12 mouse cellular contexts compared by ENCODE assay signal in genomic region chr11:121630406-121630805, GRCm38 (mm10). TPM values are rescaled to one million over a fixed set of nuclear protein-coding genes. Genes with fewer than 3 reads are reported as not detected.
DNase-seq lines count a peak whose midpoint lies in the region; TF ChIP-seq lines count a peak whose summit lies in the region.
"Had no signal": no experiment of that assay in that cellular context is flagged by ENCODE, and none has a peak within 500 bp of the region (broad histone marks: within the 10 kb centered on the region; RNA-seq: fewer than 3 reads in every experiment).

No protein-coding gene starts in this region.

- DNase-seq in gastrocnemius, adult 2 months = no peak
- DNase-seq in gastrocnemius, postnatal 10 days = no peak
- peak; percentile 36 for DNase-seq in lung, postnatal 10 days
- no peak for DNase-seq in lung, adult 2 months
- peak; percentile 19 for DNase-seq in splenic B cell, adult 2 months (ENCODE audit: low read depth, low spot score)
- DNase-seq in ovary, adult 18-20 months (ENCODE audit: low spot score) = no peak
- no peak for DNase-seq in thymus, postnatal 14 days
- DNase-seq: spleen, adult 18-20 months had no signal

- H3K27me3 ChIP-seq in splenic B cell, adult 2 months (ENCODE audit: control insufficient read depth, insufficient read depth, low read length, poor library complexity, severe bottlenecking) = no peaks in the 10 kb centered on the region
- H3K27me3 ChIP-seq: embryonic facial prominence, embryonic 13.5 days; neural tube, embryonic 15.5 days had no signal

- TF ChIP-seq POLR2A in lung, adult 2 months (IDR thresholded peaks at IDR 0.05; ENCODE audit: borderline replicate concordance, extremely low read depth, low read depth, low read length) = no peak
- no peak for TF ChIP-seq POLR2A in bone marrow macrophage, adult 2 months (IDR thresholded peaks at IDR 0.05; ENCODE audit: borderline replicate concordance, low read depth, low read length)

- peaks cover 3% of the 10 kb centered on the region; the same call in 1 of the 2 replicates for H3K36me3 ChIP-seq in splenic B cell, adult 2 months (ENCODE audit: control insufficient read depth, insufficient read depth, low read length, poor library complexity, severe bottlenecking)

- H3K4me3 ChIP-seq in gastrocnemius, adult 2 months = no peak overlapping the region
- no peak overlapping the region for H3K4me3 ChIP-seq in lung, adult 2 months (replicated peaks; ENCODE audit: extremely low read depth, low read depth, low read length)
- H3K4me3 ChIP-seq in bone marrow macrophage, adult 2 months (ENCODE audit: insufficient read depth, low read length) = no peak overlapping the region
- H3K4me3 ChIP-seq: embryonic facial prominence, embryonic 13.5 days; neural tube, embryonic 15.5 days had no signal

- TF ChIP-seq CTCF in gastrocnemius, adult 2 months (IDR thresholded peaks at IDR 0.05) = peak; percentile 60
- TF ChIP-seq CTCF in lung, adult 2 months (IDR thresholded peaks at IDR 0.05; ENCODE audit: insufficient read depth, low read length) = no peak
- TF ChIP-seq CTCF in bone marrow macrophage, adult 2 months (IDR thresholded peaks at IDR 0.05; ENCODE audit: low read depth, low read length) = 0 out of 2 replicates have a peak, but pooled peaks have one; percentile 8

- 85% methylated on average over 4 of the region's 4 CpGs for WGBS in lung, adult 2 months

- H3K4me1 ChIP-seq in lung, adult 2 months (ENCODE audit: control insufficient read depth, insufficient read depth, low read length) = no peaks in the 10 kb centered on the region
- peaks cover 4% of the 10 kb centered on the region; the same call in 1 of the 2 replicates for H3K4me1 ChIP-seq in bone marrow macrophage, adult 2 months (ENCODE audit: control insufficient read depth, insufficient read depth, low read length)
- H3K4me1 ChIP-seq: embryonic facial prominence, embryonic 13.5 days; neural tube, embryonic 15.5 days had no signal

- no peak overlapping the region for H3K27ac ChIP-seq in gastrocnemius, adult 2 months
- H3K27ac ChIP-seq in bone marrow macrophage, adult 2 months (ENCODE audit: insufficient read depth, low read depth, low read length) = no peak overlapping the region
- H3K27ac ChIP-seq: embryonic facial prominence, embryonic 13.5 days; macrophage; neural tube, embryonic 15.5 days had no signal

- intact Hi-C loops in gastrocnemius, adult 2 months (cut with DNase I) = no loop called here

RNA-seq across cellular contexts. Expression of gene B3gntl1, which starts 42.5 kb away (rescaled TPM):
- total RNA-seq in gastrocnemius, adult 2 months (2021) = 1 to 10 TPM; 2.2 to 3.0 TPM
- total RNA-seq in gastrocnemius, postnatal 10 days (2021) = 1 to 10 TPM; 3.2 to 4.5 TPM
- 5.5 and 8.0 TPM in 2 replicates for polyA plus RNA-seq in lung, adult 2 months (2012; rRNA removed)
- 5.5 and 5.7 TPM in 2 replicates for polyA plus RNA-seq in bone marrow macrophage, adult 2 months (2012; ENCODE audit: insufficient read depth, insufficient read length, missing spikeins)

Comparison
In these comparisons a context has a peak if more than half of its experiments do, and no peak if none do; other contexts are left out.
1. DNase-seq: peak in lung, postnatal 10 days (single experiment) and splenic B cell, adult 2 months (single experiment); none in gastrocnemius, adult 2 months (single experiment), gastrocnemius, postnatal 10 days (single experiment), lung, adult 2 months (single experiment), ovary, adult 18-20 months (single experiment) and thymus, postnatal 14 days (single experiment).